Mouse (Mus musculus) MEL (cell line): Measurements from ENCODE around the gene Cfap44. TPM values are rescaled to one million over a fixed set of nuclear protein-coding genes. Genes with fewer than 3 reads are reported as not detected.

Source experiments
- DNase-seq: peaks from one replicate; pipeline ENCODE4 v3.0.0; 2011; ENCODE audit warnings: low read depth, low spot score
- H3K27ac ChIP-seq: 2 replicates; pipeline ENCODE4 v1.5.1; 2012; ENCODE audit warnings: low read depth, mild to moderate bottlenecking, control low read depth, low read length, moderate library complexity; ENCODE audit not compliant: control insufficient read depth
- H3K27me3 ChIP-seq, 2 experiments: fragments of 150-350 bp in 1 of 2; sonication (generic) in 1 of 2; 2 replicates each; pipeline ENCODE4 v1.6.1; 2012; ENCODE audit warnings: low read length in 2 of 2, mild to moderate bottlenecking in 2 of 2, improper control_type of control experiment in 1 of 2, moderate library complexity in 1 of 2; ENCODE audit not compliant: insufficient read depth in 2 of 2, control insufficient read depth in 1 of 2
- H3K36me3 ChIP-seq, 2 experiments: 2 replicates each; pipeline ENCODE4 v1.6.1; 2012 to 2014; ENCODE audit warnings: low read length in 2 of 2, improper control_type of control experiment in 1 of 2, inconsistent platforms in 1 of 2, mild to moderate bottlenecking in 1 of 2; ENCODE audit not compliant: insufficient read depth in 2 of 2, control insufficient read depth in 1 of 2
- H3K4me1 ChIP-seq, 2 experiments: fragments of 150-350 bp in 1 of 2; sonication (generic) in 1 of 2; 2 replicates each; pipeline ENCODE4 v1.6.1; 2012; ENCODE audit warnings: low read length in 2 of 2, improper control_type of control experiment in 1 of 2, mild to moderate bottlenecking in 1 of 2; ENCODE audit not compliant: insufficient read depth in 2 of 2, control insufficient read depth in 1 of 2
- H3K4me3 ChIP-seq, 2 experiments: fragments of 150-350 bp in 1 of 2; sonication (generic) in 1 of 2; 2 replicates each; pipeline ENCODE4 v1.5.1; 2012; ENCODE audit warnings: low read depth in 2 of 2, low read length in 2 of 2, mild to moderate bottlenecking in 2 of 2, moderate library complexity in 2 of 2, control low read depth in 1 of 2, improper control_type of control experiment in 1 of 2; ENCODE audit not compliant: control insufficient read depth in 1 of 2, insufficient read depth in 1 of 2
- H3K79me2 ChIP-seq: 2 replicates; pipeline ENCODE4 v1.6.1; 2012; ENCODE audit warnings: mild to moderate bottlenecking, low read length, moderate library complexity; ENCODE audit not compliant: control insufficient read depth, poor library complexity, insufficient read depth
- H3K9ac ChIP-seq: 2 replicates; pipeline ENCODE4 v1.6.1; 2012; ENCODE audit warnings: low read depth, mild to moderate bottlenecking, control low read depth, low read length, moderate library complexity; ENCODE audit not compliant: control insufficient read depth, poor library complexity, severe bottlenecking
- H3K9me3 ChIP-seq: fragments of 150-350 bp; sonication (generic); replicated peaks from 2 replicates; pipeline ENCODE4 v1.6.1; 2012; ENCODE audit warnings: mild to moderate bottlenecking, low read length, improper control_type of control experiment, moderate library complexity; ENCODE audit not compliant: insufficient read depth
- BHLHE40 ChIP-seq: IDR thresholded peaks from 2 replicates; pipeline ENCODE4 v1.6.1; 2012; ENCODE audit warnings: low read depth, mild to moderate bottlenecking, inconsistent platforms, low read length, improper control_type of control experiment, borderline replicate concordance
- CHD1 ChIP-seq: IDR thresholded peaks from 2 replicates; pipeline ENCODE4 v1.6.1; 2012; ENCODE audit warnings: low read depth, mild to moderate bottlenecking, inconsistent platforms, low read length, improper control_type of control experiment
- ETS1 ChIP-seq: IDR thresholded peaks from 2 replicates; pipeline ENCODE4 v1.6.1; 2012; ENCODE audit warnings: low read depth, mild to moderate bottlenecking, inconsistent platforms, low read length, improper control_type of control experiment, moderate library complexity
- GATA1 ChIP-seq: IDR thresholded peaks from 2 replicates; pipeline ENCODE4 v1.6.1; 2011; ENCODE audit warnings: low read depth, low read length, improper control_type of control experiment
- KAT2A ChIP-seq: conservative IDR thresholded peaks from 2 replicates; pipeline ENCODE4 v1.6.1; 2012; ENCODE audit warnings: low read depth, low read length, improper control_type of control experiment, inconsistent platforms
- MAFK ChIP-seq: IDR thresholded peaks from 2 replicates; pipeline ENCODE4 v1.6.1; 2011; ENCODE audit warnings: low read depth, mild to moderate bottlenecking, low read length, improper control_type of control experiment, borderline replicate concordance
- MAZ ChIP-seq: IDR thresholded peaks from 2 replicates; pipeline ENCODE4 v1.6.1; 2012; ENCODE audit warnings: low read depth, mild to moderate bottlenecking, inconsistent platforms, low read length, improper control_type of control experiment
- MYC ChIP-seq: IDR thresholded peaks from 2 replicates; pipeline ENCODE4 v1.6.1; 2011; ENCODE audit warnings: low read depth, mild to moderate bottlenecking, low read length, improper control_type of control experiment, moderate library complexity
- NELFE ChIP-seq: IDR thresholded peaks from 2 replicates; pipeline ENCODE4 v1.6.1; 2011; ENCODE audit warnings: low read depth, low read length, improper control_type of control experiment
- POLR2A ChIP-seq, 2 experiments: IDR thresholded peaks; 2 replicates each; pipeline ENCODE4 v1.6.1; 2011 to 2012; ENCODE audit warnings: low read length in 2 of 2, mild to moderate bottlenecking in 2 of 2, control low read depth in 1 of 2, improper control_type of control experiment in 1 of 2, low read depth in 1 of 2, moderate library complexity in 1 of 2; ENCODE audit not compliant: control insufficient read depth in 1 of 2, insufficient read depth in 1 of 2, poor library complexity in 1 of 2
- POLR2AphosphoS5 ChIP-seq: IDR thresholded peaks from 2 replicates; pipeline ENCODE4 v1.6.1; 2012; ENCODE audit warnings: low read depth, borderline replicate concordance, mild to moderate bottlenecking, inconsistent platforms, low read length, moderate library complexity, mixed read lengths
- SIN3A ChIP-seq: IDR thresholded peaks from 2 replicates; pipeline ENCODE4 v1.6.1; 2012; ENCODE audit warnings: low read length, improper control_type of control experiment, inconsistent platforms
- SMC3 ChIP-seq: IDR thresholded peaks from 2 replicates; pipeline ENCODE4 v1.6.1; 2011; ENCODE audit warnings: low read depth, low read length, improper control_type of control experiment
- TBP ChIP-seq: IDR thresholded peaks from 2 replicates; pipeline ENCODE4 v1.8.0; 2011; ENCODE audit warnings: low read depth, low read length, improper control_type of control experiment
- TCF12 ChIP-seq: IDR thresholded peaks from 2 replicates; pipeline ENCODE4 v1.6.1; 2014; ENCODE audit warnings: low read depth, mild to moderate bottlenecking, inconsistent platforms, low read length, improper control_type of control experiment, moderate library complexity
- USF1 ChIP-seq: IDR thresholded peaks from 2 replicates; pipeline ENCODE4 v1.6.1; 2014; ENCODE audit warnings: low read depth, mild to moderate bottlenecking, inconsistent platforms, low read length, improper control_type of control experiment, moderate library complexity
- USF2 ChIP-seq, 2 experiments: IDR thresholded peaks; 2 replicates each; pipeline ENCODE4 v1.6.1; 2011 to 2012; ENCODE audit warnings: improper control_type of control experiment in 2 of 2, low read length in 2 of 2, borderline replicate concordance in 1 of 2, inconsistent platforms in 1 of 2, low read depth in 1 of 2, mild to moderate bottlenecking in 1 of 2; ENCODE audit not compliant: insufficient read depth in 1 of 2
- ZC3H11A ChIP-seq: IDR thresholded peaks from 2 replicates; pipeline ENCODE4 v1.6.1; 2012; ENCODE audit warnings: low read depth, mild to moderate bottlenecking, inconsistent platforms, low read length, improper control_type of control experiment
- ZKSCAN1 ChIP-seq: IDR thresholded peaks from 2 replicates; pipeline ENCODE4 v1.6.1; 2012; ENCODE audit warnings: low read depth, mild to moderate bottlenecking, inconsistent platforms, low read length, improper control_type of control experiment, moderate library complexity
- polyA plus RNA-seq, 2 experiments: library from polyadenylated mRNA; stranded (reverse) in 1 of 2; unstranded in 1 of 2; fragments of >175 nt in 1 of 2; fragments of >200 nt in 1 of 2; gene quantifications; 2 replicates each; pipeline versions ENCODE4 v1.2.1 to v1.2.4; 2012; ENCODE audit warnings: low replicate concordance in 2 of 2, low read depth in 1 of 2; ENCODE audit not compliant: insufficient read length in 2 of 2, insufficient read depth in 1 of 2, missing spikeins in 1 of 2
- total RNA-seq: library from RNA; depleted of rRNA; stranded (reverse); fragments of 300-350 nt; gene quantifications from 2 replicates; pipeline ENCODE4 v1.2.3, GENCODE M21; 2012

Gene Cfap44
- total and polyA plus RNA-seq, 3 experiments, result not detected

- Histone ChIP-seq H3K27me3 (no peaks in the 10 kb centered on the region; a peak in 1 of 4 replicates), H3K4me3 (no peak overlapping the region), H3K36me3 (no peaks in the 10 kb centered on the region), H3K9ac (no peak overlapping the region), H3K27ac (no peak overlapping the region), H3K4me1 (no peaks in the 10 kb centered on the region), H3K79me2 (no peaks in the 10 kb centered on the region), H3K9me3 (no peaks in the 10 kb centered on the region)
- TF ChIP-seq MAZ, result no peak
- TF ChIP-seq ZKSCAN1, result no peak
- TF ChIP-seq CHD1, result no peak
- no peak for TF ChIP-seq USF1
- DNase-seq, result no peak
Measured at GRCm38 (mm10) chr16:44494441-44495108, 100.0 kb downstream of the Cfap44 start.

GRCm38 (mm10) chr16:44496971-44497464, 102.4 kb downstream of the Cfap44 start:
- Histone ChIP-seq H3K27me3 (no peaks in the 10 kb centered on the region; a peak in 1 of 4 replicates), H3K27ac (no peak overlapping the region), H3K36me3 (no peaks in the 10 kb centered on the region), H3K9me3 (no peaks in the 10 kb centered on the region), H3K9ac (no peak overlapping the region), H3K4me1 (no peaks in the 10 kb centered on the region), H3K79me2 (no peaks in the 10 kb centered on the region), H3K4me3 (no peak overlapping the region)
- TF ChIP-seq TBP (no peak), ZKSCAN1 (no peak), MYC (no peak)
- no peak for DNase-seq

- no peaks in the 10 kb centered on the region; a peak in 1 of 4 replicates for H3K27me3 ChIP-seq
- no peak for TF ChIP-seq CHD1
- TF ChIP-seq MAFK, result no peak
- TF ChIP-seq GATA1, result no peak
- TF ChIP-seq USF2 (IDR thresholded peaks at IDR 0.05; ENCODE audit: borderline replicate concordance in 1 of 2, insufficient read depth in 1 of 2, low read depth in 1 of 2, low read length in 2 of 2), result no peak
- no peak for TF ChIP-seq MAZ
- no peak for TF ChIP-seq NELFE
- no peak for TF ChIP-seq POLR2A (IDR thresholded peaks at IDR 0.05; ENCODE audit: control insufficient read depth in 1 of 2, insufficient read depth in 1 of 2, low read depth in 1 of 2, low read length in 2 of 2, poor library complexity in 1 of 2)
- no peak for TF ChIP-seq ZKSCAN1
- TF ChIP-seq TCF12, result no peak
- no peak for TF ChIP-seq BHLHE40
- no peak for TF ChIP-seq ETS1
- TF ChIP-seq USF1, result no peak
- TF ChIP-seq POLR2AphosphoS5, result no peak
- no peak for TF ChIP-seq SMC3
- TF ChIP-seq KAT2A, result no peak
- no peak for TF ChIP-seq ZC3H11A
- TF ChIP-seq SIN3A, result no peak
- TF ChIP-seq, all 39 proteins: peak for 0
- H3K9me3 ChIP-seq, result no peaks in the 10 kb centered on the region
Measured at GRCm38 (mm10) chr16:44498447-44498846, 103.9 kb downstream of the Cfap44 start.

More at GRCm38 (mm10) chr16:44498447-44498846, 103.9 kb downstream of the Cfap44 start:
- no peak overlapping the region for H3K27ac ChIP-seq
- H3K79me2 ChIP-seq, result no peaks in the 10 kb centered on the region
- H3K4me3 ChIP-seq, result no peak overlapping the region
- H3K4me1 ChIP-seq, result no peaks in the 10 kb centered on the region
- no peak for DNase-seq
- no peak overlapping the region for H3K9ac ChIP-seq
- H3K36me3 ChIP-seq, result no peaks in the 10 kb centered on the region
